Mouse (Mus musculus): ENCODE measurements around the gene Trp53bp1. TPM values are rescaled to one million over a fixed set of nuclear protein-coding genes. Genes with fewer than 3 reads are reported as not detected.

The Trp53bp1 gene
- total and polyA plus RNA-seq, 2 experiments from 2014 or later: 20.3 to 74.4 TPM

- Histone ChIP-seq H3K4me3 (ENCODE audit: low read depth, low read length) (no peak overlapping the region), H3K27ac (ENCODE audit: low read depth) (no peak overlapping the region), H3K9ac (replicated peaks; ENCODE audit: low read depth, low read length) (no peak overlapping the region), H3K9me3 (replicated peaks; ENCODE audit: control insufficient read depth, low read length) (no peaks in the 10 kb centered on the region), H3K4me2 (ENCODE audit: low read depth, low read length) (no peak overlapping the region), H3K27me3 (ENCODE audit: control insufficient read depth, insufficient read depth, low read length) (no peaks in the 10 kb centered on the region), H3K4me1 (ENCODE audit: control insufficient read depth, insufficient read depth) (no peaks in the 10 kb centered on the region), H3K36me3 (replicated peaks; ENCODE audit: control insufficient read depth, insufficient read depth, low read length) (peaks cover 67% of the 10 kb centered on the region)
- DNase-seq (ENCODE audit: low spot score) (no peak), ATAC-seq (ENCODE audit: insufficient read depth, low read depth) (no peak)
- WGBS: 71% methylated on average over 4 of the region's 4 CpGs
- TF ChIP-seq CTCF (IDR thresholded peaks at IDR 0.05; ENCODE audit: low read depth): no peak
- no peak for TF ChIP-seq EP300 (IDR thresholded peaks at IDR 0.05; ENCODE audit: low read depth)
Observed at GRCm38 (mm10) chr2:121239426-121239825, 31.8 kb downstream of the Trp53bp1 start.

- peaks cover 67% of the 10 kb centered on the region for H3K36me3 ChIP-seq (replicated peaks; ENCODE audit: control insufficient read depth, insufficient read depth, low read length)
- no peak overlapping the region for H3K4me3 ChIP-seq (ENCODE audit: low read depth, low read length)
- H3K9ac ChIP-seq (replicated peaks; ENCODE audit: low read depth, low read length): no peak overlapping the region
- no peak overlapping the region for H3K4me2 ChIP-seq (ENCODE audit: low read depth, low read length)
- no peaks in the 10 kb centered on the region for H3K27me3 ChIP-seq (ENCODE audit: control insufficient read depth, insufficient read depth, low read length)
- 39% methylated on average over 8 of the region's 8 CpGs for WGBS
- ATAC-seq (ENCODE audit: insufficient read depth, low read depth) (no peak), DNase-seq (ENCODE audit: low spot score) (no peak)
- H3K27ac ChIP-seq (ENCODE audit: low read depth): no peak overlapping the region
- TF ChIP-seq EP300 (IDR thresholded peaks at IDR 0.05; ENCODE audit: low read depth) (no peak), CTCF (IDR thresholded peaks at IDR 0.05; ENCODE audit: low read depth) (no peak)
- H3K9me3 ChIP-seq (replicated peaks; ENCODE audit: control insufficient read depth, low read length): no peaks in the 10 kb centered on the region
- no peaks in the 10 kb centered on the region for H3K4me1 ChIP-seq (ENCODE audit: control insufficient read depth, insufficient read depth)
Observed at GRCm38 (mm10) chr2:121235460-121236072, 35.6 kb downstream of the Trp53bp1 start.

GRCm38 (mm10) chr2:121228135-121228534 is 43.1 kb downstream of the Trp53bp1 start:
- WGBS: 81% methylated on average over 4 of the region's 4 CpGs
- H3K36me3 ChIP-seq (replicated peaks; ENCODE audit: control insufficient read depth, insufficient read depth, low read length): peaks cover 61% of the 10 kb centered on the region

DNA sequence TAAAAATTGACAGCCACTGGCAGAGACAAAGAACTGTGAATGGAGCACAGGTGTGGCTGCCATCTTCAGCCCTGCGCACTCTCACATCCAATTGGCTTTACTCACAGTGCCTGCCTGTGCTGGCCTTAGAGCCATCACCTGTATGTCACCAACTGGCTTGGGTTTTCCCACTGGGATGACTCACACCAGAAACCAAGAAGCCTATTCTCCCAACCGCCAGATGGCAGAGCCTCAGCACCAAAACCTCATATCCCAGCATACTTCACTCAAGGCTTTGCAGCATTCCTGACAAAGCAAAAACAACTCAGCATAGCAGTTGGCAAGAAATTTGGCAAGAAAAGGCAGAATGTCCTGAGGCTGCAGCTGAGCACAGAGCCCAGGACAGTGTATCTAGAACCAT is 48.2 kb downstream of the Trp53bp1 start:
- Histone ChIP-seq H3K27me3 (ENCODE audit: control insufficient read depth, insufficient read depth, low read length) (no peaks in the 10 kb centered on the region), H3K9ac (replicated peaks; ENCODE audit: low read depth, low read length) (no peak overlapping the region), H3K9me3 (replicated peaks; ENCODE audit: control insufficient read depth, low read length) (no peaks in the 10 kb centered on the region), H3K36me3 (replicated peaks; ENCODE audit: control insufficient read depth, insufficient read depth, low read length) (peaks cover 71% of the 10 kb centered on the region), H3K4me2 (ENCODE audit: low read depth, low read length) (no peak overlapping the region), H3K4me3 (ENCODE audit: low read depth, low read length) (no peak overlapping the region), H3K27ac (ENCODE audit: low read depth) (no peak overlapping the region), H3K4me1 (ENCODE audit: control insufficient read depth, insufficient read depth) (no peaks in the 10 kb centered on the region)
- DNase-seq (ENCODE audit: low spot score): no peak
- TF ChIP-seq EP300 (IDR thresholded peaks at IDR 0.05; ENCODE audit: low read depth) (no peak), CTCF (IDR thresholded peaks at IDR 0.05; ENCODE audit: low read depth) (no peak)
- no peak for ATAC-seq (ENCODE audit: insufficient read depth, low read depth)
- WGBS: 89% methylated on average over 2 of the region's 2 CpGs

More at GRCm38 (mm10) chr2:121228135-121228534, 43.1 kb downstream of the Trp53bp1 start:
- H3K27me3 ChIP-seq (ENCODE audit: control insufficient read depth, insufficient read depth, low read length): no peaks in the 10 kb centered on the region
- no peak overlapping the region for H3K4me3 ChIP-seq (ENCODE audit: low read depth, low read length)
- H3K9me3 ChIP-seq (replicated peaks; ENCODE audit: control insufficient read depth, low read length): no peaks in the 10 kb centered on the region
- no peak for DNase-seq (ENCODE audit: low spot score)
- H3K4me1 ChIP-seq (ENCODE audit: control insufficient read depth, insufficient read depth): no peaks in the 10 kb centered on the region
- no peak for ATAC-seq (ENCODE audit: insufficient read depth, low read depth)
- H3K9ac ChIP-seq (replicated peaks; ENCODE audit: low read depth, low read length): no peak overlapping the region
- no peak overlapping the region for H3K27ac ChIP-seq (ENCODE audit: low read depth)
- no peak for TF ChIP-seq EP300 (IDR thresholded peaks at IDR 0.05; ENCODE audit: low read depth)
- no peak for TF ChIP-seq CTCF (IDR thresholded peaks at IDR 0.05; ENCODE audit: low read depth)
- no peak overlapping the region for H3K4me2 ChIP-seq (ENCODE audit: low read depth, low read length)

DNA sequence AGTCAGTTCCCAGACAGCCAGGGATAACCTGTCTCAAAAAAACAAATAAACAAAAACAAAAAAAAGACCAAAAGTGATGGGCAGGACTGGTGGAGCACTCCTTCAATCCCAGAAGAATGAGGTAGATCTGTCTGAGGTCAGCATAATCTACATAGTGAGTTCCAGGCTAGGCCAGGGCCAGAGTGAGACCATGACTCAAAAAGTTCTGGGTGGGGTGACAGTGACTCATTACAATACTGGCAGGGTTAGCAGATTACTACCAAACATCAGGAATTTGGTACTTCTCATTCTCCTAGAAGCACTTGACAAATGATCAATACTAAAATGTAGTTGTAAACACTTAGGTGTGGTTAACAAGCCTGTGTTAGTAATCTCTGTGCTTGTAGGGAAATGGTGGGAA is 51.2 kb downstream of the Trp53bp1 start:
- H3K36me3 ChIP-seq (replicated peaks; ENCODE audit: control insufficient read depth, insufficient read depth, low read length): peaks cover 65% of the 10 kb centered on the region
- no peaks in the 10 kb centered on the region for H3K4me1 ChIP-seq (ENCODE audit: control insufficient read depth, insufficient read depth)
- no peak overlapping the region for H3K4me2 ChIP-seq (ENCODE audit: low read depth, low read length)
- DNase-seq (ENCODE audit: low spot score) (no peak), ATAC-seq (ENCODE audit: insufficient read depth, low read depth) (no peak)
- no peaks in the 10 kb centered on the region for H3K27me3 ChIP-seq (ENCODE audit: control insufficient read depth, insufficient read depth, low read length)
- H3K9ac ChIP-seq (replicated peaks; ENCODE audit: low read depth, low read length): no peak overlapping the region
- TF ChIP-seq CTCF (IDR thresholded peaks at IDR 0.05; ENCODE audit: low read depth): no peak
- no peak for TF ChIP-seq EP300 (IDR thresholded peaks at IDR 0.05; ENCODE audit: low read depth)
- no peak overlapping the region for H3K27ac ChIP-seq (ENCODE audit: low read depth)
- H3K9me3 ChIP-seq (replicated peaks; ENCODE audit: control insufficient read depth, low read length): no peaks in the 10 kb centered on the region
- no peak overlapping the region for H3K4me3 ChIP-seq (ENCODE audit: low read depth, low read length)

DNA sequence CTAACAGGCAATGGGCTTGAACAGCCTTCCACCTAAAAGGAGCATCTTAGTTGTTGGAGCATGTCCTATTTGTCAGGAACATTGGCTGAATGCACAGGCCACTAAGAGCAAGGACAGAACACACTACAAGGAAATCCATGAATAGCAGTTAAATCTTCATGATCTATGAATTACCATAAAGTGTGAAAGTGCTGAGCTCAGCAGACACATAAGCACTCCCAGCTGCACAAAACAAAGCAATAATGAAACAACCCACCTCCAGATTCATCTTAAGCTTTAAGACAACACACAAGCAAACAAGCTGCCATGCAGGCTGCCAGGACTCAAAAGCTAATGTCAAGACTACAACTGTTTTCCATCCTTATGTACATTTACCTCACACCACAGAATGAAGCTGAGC is 52.0 kb downstream of the Trp53bp1 start:
- no peak overlapping the region for H3K27ac ChIP-seq (ENCODE audit: low read depth)
- no peaks in the 10 kb centered on the region for H3K9me3 ChIP-seq (replicated peaks; ENCODE audit: control insufficient read depth, low read length)
- H3K27me3 ChIP-seq (ENCODE audit: control insufficient read depth, insufficient read depth, low read length): no peaks in the 10 kb centered on the region
- no peak overlapping the region for H3K9ac ChIP-seq (replicated peaks; ENCODE audit: low read depth, low read length)
- no peak overlapping the region for H3K4me3 ChIP-seq (ENCODE audit: low read depth, low read length)
- H3K36me3 ChIP-seq (replicated peaks; ENCODE audit: control insufficient read depth, insufficient read depth, low read length): peaks cover 68% of the 10 kb centered on the region
- H3K4me2 ChIP-seq (ENCODE audit: low read depth, low read length): no peak overlapping the region
- TF ChIP-seq EP300 (IDR thresholded peaks at IDR 0.05; ENCODE audit: low read depth) (no peak), CTCF (IDR thresholded peaks at IDR 0.05; ENCODE audit: low read depth) (no peak)
- no peaks in the 10 kb centered on the region for H3K4me1 ChIP-seq (ENCODE audit: control insufficient read depth, insufficient read depth)
- ATAC-seq (ENCODE audit: insufficient read depth, low read depth) (no peak), DNase-seq (ENCODE audit: low spot score) (no peak)
